Mouse (Mus musculus) mammary gland, adult 2 months (tissue): Measurements from ENCODE around the gene BB287469. TPM values are rescaled to one million over a fixed set of nuclear protein-coding genes. Genes with fewer than 3 reads are reported as not detected.

ENCODE experiments used
- polyA plus RNA-seq: library from polyadenylated mRNA; depleted of rRNA; stranded (reverse); fragments of >200 nt; gene quantifications from 2 replicates; pipeline ENCODE4 v1.2.3, GENCODE M21; 2012; ENCODE audit warnings: low replicate concordance; rRNA removed

Gene BB287469
- not detected in 2 replicates for polyA plus RNA-seq

DNA sequence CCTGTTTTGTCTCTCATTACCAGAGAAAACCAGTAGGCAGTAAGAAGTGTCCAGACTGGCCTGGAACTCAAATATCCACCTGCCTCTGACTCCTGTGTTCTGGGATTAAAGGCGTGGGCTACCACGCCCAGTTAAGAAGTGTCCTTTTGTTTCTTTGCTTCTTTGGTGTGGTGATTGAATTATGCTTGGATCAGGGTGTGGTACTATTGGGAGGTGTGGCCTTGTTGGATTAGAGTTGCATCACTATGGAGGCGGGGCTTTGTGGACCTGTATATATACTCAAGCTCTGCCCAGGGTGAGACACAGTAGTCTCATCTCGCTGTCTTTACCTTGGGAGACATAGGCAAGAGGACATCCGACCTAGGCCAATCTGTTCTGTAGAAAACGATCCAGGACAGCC lies at the start of gene BB287469:
BB287469 (plus strand) TSS at position 301 of the 400 bp plus-strand sequence.

DNA sequence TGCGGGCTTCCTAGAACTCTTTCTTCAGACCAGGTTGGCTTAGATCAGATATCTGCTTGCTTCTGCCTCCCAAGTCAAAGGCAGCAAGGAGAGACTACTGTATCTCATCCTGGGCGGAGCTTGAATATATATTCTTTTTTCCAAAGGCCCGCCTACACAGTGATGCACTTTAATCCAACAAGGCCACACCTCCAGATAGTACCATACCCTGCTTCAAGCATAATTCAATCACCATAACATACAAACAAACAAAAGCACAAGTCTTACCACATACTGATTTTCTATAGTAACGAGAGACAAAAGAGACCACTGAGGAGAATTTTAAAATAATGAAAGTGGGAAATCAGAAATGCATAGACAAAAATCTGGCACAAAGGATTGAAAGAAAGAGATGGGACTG lies 40.7 kb upstream of the BB287469 start, which contains the start of gene Gm21319:
Gm21319 (minus strand) TSS at position 101 of the 400 bp plus-strand sequence.

DNA sequence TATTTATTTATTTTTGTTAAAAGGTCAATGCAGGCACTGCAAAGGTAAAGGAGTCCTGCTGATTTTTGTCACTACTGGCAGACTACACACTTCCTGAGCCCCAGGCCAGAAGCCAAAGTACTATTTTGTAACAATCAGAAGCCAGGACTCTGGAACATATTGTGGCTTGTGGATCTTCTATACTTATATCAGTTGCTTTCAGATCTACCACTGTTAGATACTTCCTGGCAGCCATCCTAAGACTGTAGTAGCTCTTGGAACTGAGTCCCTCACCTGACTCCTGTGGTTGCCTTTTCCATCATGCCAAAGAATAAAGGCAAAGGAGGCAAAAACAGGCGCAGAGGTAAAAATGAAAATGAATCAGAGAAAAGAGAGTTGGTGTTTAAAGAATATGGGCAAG lies 21.2 kb upstream of the BB287469 start, which contains the start of gene Gm21936:
Gm21936 (plus strand) TSS at position 301 of the 400 bp plus-strand sequence.

GRCm38 (mm10) chr12:87842239-87842638 lies 25.9 kb downstream of the BB287469 start, which contains the start of gene Gm2001:
Gm2001 (minus strand) TSS chr12:87842339.

Other genes with a start within 250 kb of the BB287469 start
- gene Oog1, start 213.9 kb upstream of the BB287469 start, polyA plus RNA-seq = not detected in 2 replicates
- not detected in 2 replicates for gene Gm4027, start 197.7 kb upstream of the BB287469 start, polyA plus RNA-seq
- not detected in 2 replicates for gene Gm16381, start 172.0 kb upstream of the BB287469 start, polyA plus RNA-seq
- not detected in 2 replicates for gene Gm21319, start 40.8 kb upstream of the BB287469 start, polyA plus RNA-seq
- not detected in 2 replicates for gene Gm21936, start 21.1 kb upstream of the BB287469 start, polyA plus RNA-seq
- not detected in 2 replicates for gene Gm2001, start 25.8 kb downstream of the BB287469 start, polyA plus RNA-seq
- gene Gm2016, start 57.5 kb downstream of the BB287469 start, polyA plus RNA-seq = not detected in 2 replicates
- not detected in 2 replicates for gene Gm2022, start 78.8 kb downstream of the BB287469 start, polyA plus RNA-seq
- gene Gm2035, start 103.3 kb downstream of the BB287469 start, polyA plus RNA-seq = not detected in 2 replicates
- not detected in 2 replicates for gene Gm2042, start 137.5 kb downstream of the BB287469 start, polyA plus RNA-seq
- gene Gm2075, start 195.3 kb downstream of the BB287469 start, polyA plus RNA-seq = not detected in 2 replicates
- not detected in 2 replicates for gene Gm6803, start 202.2 kb downstream of the BB287469 start, polyA plus RNA-seq
- gene Gm2056, start 210.4 kb downstream of the BB287469 start, polyA plus RNA-seq = not detected in 2 replicates